Mouse (Mus musculus) MN1 (cell line): ENCODE data around the gene Syne1.
A peak's percentile ranks its signal among the peaks of the same experiment; 100 is the strongest.

ENCODE experiments used
- DNase-seq: peaks from one replicate; pipeline ENCODE4 v3.0.0-alpha.2; 2016; ENCODE audit warnings: low spot score

Gene Syne1

DNA sequence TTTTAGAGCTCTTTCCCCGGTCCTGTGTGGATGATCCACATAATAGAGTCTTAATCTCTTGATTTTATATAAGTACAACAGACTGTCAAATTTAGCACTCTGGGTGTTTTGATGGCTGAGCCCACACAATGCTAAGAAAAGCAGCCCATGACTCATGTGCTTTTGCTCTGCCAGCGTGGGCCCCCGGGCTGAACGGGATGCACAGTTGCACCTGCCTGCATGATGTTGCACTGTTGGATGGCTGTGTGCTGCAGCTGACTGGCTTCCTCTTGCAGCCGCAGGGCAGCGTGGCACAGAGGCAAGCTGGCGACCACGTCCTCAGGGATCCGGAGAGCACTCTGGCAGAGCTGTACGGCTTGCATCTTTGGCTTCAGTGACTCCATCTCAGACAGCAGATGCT is 347.4 kb downstream of the Syne1 start:
- DNase-seq = peak; percentile 55

DNA sequence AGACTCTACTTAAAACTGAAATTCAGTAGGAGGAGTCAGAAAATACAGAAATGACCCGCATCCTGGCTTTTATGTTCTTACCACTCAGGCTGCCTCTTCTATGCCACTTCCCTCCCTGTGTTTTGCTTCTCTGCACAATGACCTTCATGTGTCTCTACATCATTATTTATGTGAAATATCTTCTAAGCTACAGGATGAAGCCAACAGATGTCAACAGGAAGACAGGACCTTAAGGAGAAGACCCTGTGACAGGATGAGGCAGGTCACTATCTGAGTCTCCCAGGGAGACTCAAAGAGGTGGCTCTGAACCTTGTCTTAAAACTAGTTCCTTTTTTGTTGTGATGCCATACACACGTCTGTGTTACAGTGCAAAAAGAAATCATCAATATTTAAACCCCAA is 353.9 kb downstream of the Syne1 start:
- no peak for DNase-seq

- peak; percentile 76 for DNase-seq
Measured at GRCm38 (mm10) chr10:5196267-5196666, 355.0 kb downstream of the Syne1 start.

- no peak for DNase-seq
Measured at GRCm38 (mm10) chr10:5195288-5195687, 356.0 kb downstream of the Syne1 start.

GRCm38 (mm10) chr10:5194671-5195234 is 356.5 kb downstream of the Syne1 start:
- DNase-seq = peak; percentile 89

- DNase-seq = peak; percentile 78
Measured at GRCm38 (mm10) chr10:5194081-5194670, 357.1 kb downstream of the Syne1 start.

- DNase-seq = no peak
Measured at GRCm38 (mm10) chr10:5192861-5193490, 358.3 kb downstream of the Syne1 start.

DNA sequence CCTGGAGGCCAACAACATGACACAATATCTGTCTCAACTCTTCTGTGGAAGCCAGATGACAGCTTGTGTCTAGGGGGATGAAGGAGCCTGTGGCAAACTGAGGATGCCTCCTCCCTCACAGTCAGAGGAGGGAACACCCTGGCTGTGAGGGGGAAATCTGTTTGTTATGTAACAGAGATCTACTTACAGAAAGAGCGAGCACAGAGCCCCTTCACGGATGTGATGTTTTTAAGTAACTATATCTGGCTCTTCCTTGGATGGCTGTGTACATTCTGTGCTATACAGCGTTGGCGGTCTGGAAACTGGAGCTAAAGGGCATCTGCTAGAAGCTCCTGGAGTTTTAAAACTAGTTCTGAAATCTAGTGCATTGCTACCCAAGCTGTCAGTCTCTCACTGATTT is 360.5 kb downstream of the Syne1 start:
- no peak for DNase-seq

DNA sequence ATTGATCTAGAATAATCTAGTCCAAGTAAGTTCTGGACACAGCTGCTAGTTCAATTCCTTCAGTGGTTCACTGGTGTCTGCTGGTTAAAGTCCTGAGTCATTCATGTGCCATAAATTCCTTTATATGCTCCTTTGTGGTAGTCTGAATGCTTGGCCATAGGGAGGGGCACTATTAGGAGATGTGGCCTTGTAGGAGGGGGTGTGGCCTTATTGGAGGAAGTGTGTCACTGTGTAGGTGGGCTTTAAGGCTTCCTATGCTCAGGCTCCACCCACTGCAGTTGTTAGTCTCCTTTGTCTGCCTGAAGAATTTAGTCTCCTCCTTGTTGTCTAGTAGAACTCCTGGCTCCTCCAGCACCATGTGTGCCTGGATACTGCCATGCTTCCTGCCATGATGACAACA is 362.4 kb downstream of the Syne1 start:
- no peak for DNase-seq

DNA sequence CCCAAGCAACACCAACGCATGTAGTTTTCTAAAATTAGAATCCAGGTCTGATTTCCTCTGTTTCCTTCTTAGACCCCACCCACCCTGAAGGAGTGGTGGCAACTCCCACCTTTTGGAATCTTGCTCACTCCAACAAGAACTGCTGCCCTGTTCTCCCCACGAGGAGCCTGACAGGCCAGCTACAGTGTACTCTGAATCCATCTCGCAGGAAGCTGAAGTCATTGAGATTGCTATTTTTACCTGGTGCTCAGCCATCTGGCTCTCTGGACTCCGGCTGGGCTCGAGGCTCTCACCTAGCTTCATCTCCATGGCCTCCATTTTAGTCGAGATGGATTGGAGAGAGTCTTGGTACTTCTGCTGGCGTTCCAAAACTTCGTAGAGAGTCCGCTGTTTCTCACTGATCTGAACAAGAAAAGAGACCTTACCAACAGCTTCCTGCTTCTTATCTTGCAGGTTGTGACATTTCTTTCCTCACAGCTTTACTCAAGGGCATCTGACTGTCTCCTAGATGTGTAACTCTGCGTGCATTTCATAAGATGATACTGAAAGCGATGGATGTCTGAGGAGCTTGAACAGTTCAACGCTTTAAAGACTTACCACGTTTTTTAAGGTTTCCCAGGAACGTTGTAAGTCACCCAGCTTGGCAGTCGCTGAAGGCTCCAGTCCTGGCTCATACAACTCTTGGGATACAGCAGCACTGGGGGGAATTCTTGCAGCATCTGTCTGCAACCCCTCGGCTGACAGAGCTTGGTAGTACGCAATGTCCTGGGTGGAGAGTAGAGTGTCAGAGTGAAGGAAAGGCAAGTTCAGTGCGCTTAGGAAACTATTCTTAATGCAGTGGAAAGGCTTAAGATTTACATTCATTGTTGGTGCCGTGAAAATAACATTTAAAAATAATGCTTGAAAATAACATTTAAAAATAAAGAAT is 365.9 kb downstream of the Syne1 start:
- DNase-seq = no peak

DNA sequence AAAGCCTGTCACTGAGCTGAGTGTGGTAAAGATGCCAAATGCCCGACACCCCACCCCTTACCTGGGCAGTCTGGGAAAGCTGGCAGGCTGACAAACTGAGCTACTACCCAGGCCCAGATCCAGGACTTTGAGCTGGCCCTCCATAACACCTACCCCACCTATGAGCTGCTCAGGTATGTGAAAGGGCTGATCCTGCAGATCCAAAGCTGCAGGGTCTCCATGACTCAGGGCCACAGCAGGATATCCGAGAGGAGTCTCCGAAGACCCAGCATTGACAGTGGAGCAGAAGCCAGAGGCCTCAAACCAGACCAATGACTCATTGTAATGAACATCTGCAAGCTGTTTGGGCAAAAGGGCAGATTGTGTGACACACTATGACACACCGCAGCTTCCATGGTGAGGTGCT is 369.5 kb downstream of the Syne1 start:
- peak; percentile 66 for DNase-seq

DNA sequence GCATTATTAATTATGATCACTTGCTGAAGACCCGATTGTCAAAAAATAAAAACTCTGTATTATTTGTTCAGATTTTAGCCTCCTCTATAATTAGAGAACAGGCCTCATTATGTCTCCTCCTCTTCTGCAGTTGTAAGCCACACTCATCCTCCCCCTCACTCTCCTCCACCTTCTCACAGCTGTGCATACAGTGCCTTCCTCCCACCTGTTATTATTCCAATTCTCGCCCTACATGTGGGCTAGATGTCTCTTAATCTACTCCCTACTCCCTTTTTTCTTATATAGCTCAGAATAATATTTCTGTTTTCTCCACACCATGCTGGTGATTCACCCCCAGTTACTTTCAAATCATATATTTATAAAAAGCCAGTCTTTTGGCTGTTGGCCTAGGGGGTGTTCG is 371.4 kb downstream of the Syne1 start:
- no peak for DNase-seq

GRCm38 (mm10) chr10:5177446-5178015 is 373.8 kb downstream of the Syne1 start:
- peak; percentile 56 for DNase-seq

DNA sequence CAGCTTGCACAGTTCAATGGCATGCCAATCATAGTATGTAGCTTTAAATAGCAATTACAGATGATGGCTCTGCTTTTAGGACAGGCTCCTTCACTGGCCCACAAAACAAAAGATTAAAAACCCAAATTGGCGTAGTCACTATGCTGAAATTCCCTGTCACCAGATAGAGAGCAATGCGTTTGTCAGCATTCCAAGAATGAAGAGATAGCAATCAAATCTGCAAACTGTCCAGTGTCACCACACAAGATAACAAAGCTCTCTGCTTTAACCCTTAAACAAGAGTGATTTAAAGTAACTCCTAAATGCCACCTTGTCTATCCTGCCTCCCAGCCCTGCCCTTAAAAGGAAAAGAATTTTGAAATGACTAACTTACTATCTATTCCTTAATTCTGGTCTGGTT is 374.9 kb downstream of the Syne1 start:
- DNase-seq = peak; percentile 30

- DNase-seq = no peak
Measured at GRCm38 (mm10) chr10:5170425-5170824, 380.9 kb downstream of the Syne1 start.

DNA sequence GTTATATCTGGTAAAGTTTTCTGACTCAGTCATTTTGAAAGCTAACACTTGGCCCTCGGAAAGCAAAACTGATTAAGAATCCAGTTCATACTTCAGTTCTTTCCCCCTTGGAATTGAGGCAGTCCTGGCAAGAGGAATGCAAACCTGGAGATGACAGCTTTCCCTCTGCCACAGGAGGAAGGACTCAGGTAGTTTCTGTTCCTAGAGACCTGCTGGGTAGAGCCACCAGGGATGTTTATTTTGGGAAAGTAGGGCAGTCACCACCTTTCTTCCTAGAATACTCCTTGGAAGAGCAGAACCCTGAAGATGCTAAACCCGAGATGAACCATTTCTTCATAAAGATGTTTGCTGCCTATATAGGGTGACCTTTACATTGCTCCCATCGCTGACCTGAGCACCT is 383.8 kb downstream of the Syne1 start:
- DNase-seq = no peak

DNA sequence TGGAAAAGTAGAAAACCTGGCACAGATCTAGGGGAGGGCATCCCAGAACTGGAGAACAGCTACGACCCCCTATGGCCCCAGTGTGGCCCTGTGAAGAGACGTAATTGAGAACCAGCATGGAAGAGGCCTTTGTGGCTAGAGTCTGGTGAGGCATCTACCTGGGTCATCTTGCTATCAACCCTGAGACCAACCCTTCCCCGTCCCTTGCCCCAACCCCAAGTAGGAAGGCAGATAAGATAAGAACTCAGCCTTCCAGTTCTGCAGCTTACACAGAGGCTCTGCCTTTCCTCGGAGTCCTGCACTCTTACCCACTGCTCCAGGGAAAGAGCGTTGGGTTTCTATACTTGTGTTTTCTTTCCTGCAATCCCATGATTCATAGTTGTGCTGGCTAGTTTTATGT is 385.8 kb downstream of the Syne1 start:
- DNase-seq = no peak

- no peak for DNase-seq
Measured at GRCm38 (mm10) chr10:5163770-5164169, 387.5 kb downstream of the Syne1 start.

DNA sequence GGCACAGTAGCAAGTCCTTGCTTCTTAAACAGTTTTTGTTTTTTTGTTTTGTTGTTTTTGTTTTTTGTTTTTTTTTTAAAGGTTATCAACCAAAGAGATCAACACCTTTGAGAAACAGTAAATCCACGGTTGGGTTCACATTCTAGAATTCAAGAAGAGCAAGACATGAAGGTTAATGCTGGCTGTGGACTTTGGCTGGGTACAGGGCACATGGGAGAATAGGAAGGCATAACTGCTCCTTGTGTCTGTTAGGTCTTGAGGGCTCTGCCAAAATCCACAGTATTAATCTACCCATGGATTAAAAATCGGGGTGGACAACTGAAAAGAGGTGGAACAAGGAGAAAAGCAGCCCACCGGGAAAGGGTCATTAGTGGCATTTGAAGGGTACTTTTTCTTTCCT is 388.0 kb downstream of the Syne1 start:
- no peak for DNase-seq

GRCm38 (mm10) chr10:5161394-5161872 is 389.8 kb downstream of the Syne1 start:
- peak; percentile 72 for DNase-seq

DNA sequence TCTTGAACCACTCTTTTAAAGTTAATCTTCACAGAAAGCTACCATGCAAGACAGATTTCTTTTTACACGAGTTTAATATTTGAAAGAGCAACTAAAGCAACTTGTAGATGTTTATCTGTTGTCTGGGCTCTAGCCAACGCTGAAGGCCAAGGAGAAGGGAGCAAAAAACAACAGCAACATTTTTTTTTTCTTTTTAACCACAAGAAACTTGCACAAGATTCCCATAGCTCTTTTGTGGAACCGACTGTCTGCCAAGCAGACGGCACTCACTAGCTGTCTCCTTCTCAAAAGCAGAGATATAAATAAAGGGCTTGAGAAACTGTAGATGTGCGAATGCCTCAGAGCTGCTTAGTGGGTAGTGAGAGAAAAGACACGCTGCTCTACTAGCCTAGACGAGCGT is 391.6 kb downstream of the Syne1 start:
- no peak for DNase-seq

GRCm38 (mm10) chr10:5153047-5153446 is 398.2 kb downstream of the Syne1 start:
- DNase-seq = no peak
